Mouse (Mus musculus): ENCODE data around the gene U2af1. TPM values are rescaled to one million over a fixed set of nuclear protein-coding genes. Genes with fewer than 3 reads are reported as not detected.

U2af1 gene
- polyA plus RNA-seq, 1 experiment from 2014 or later: 242 TPM

DNA sequence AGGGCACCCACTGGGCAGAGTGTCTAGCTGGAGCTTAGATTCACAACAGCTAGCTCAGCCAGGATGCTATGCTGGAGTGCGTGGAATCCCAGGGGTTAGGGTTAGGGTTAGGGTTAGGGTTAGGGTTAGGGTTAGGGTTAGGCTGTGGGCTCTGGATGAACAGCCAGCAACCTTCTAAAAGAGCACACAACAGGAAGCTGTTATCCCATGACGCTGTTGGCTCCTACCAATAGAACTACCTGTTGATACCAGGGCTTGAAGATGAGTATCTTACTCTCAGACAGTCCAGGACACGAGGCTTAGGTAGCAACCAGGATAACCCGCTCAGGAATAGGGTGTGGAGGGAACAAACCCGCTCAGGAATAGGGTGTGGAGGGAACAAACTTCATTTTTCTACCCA lies 34.2 kb upstream of the U2af1 start:
- 42% methylated on average over 5 of the region's 5 CpGs for WGBS
- peaks cover 8% of the 10 kb centered on the region for H3K4me1 ChIP-seq (ENCODE audit: control insufficient read depth, insufficient read depth, low read length)
- no peak overlapping the region for H3K4me3 ChIP-seq (ENCODE audit: low read depth, low read length)
- H3K4me2 ChIP-seq (ENCODE audit: low read depth, severe bottlenecking): no peak overlapping the region
- H3K27me3 ChIP-seq (ENCODE audit: control insufficient read depth, insufficient read depth, low read length): no peaks in the 10 kb centered on the region
- H3K27ac ChIP-seq (replicated peaks; ENCODE audit: low read depth, low read length): no peak overlapping the region
- ATAC-seq (ENCODE audit: insufficient number of reproducible peaks, low FRiP score, low TSS enrichment, low read depth): no peak
- H3K36me3 ChIP-seq (ENCODE audit: control insufficient read depth, insufficient read depth, low read length): no peaks in the 10 kb centered on the region
- no peak overlapping the region for H3K9ac ChIP-seq (ENCODE audit: low read length)
- DNase-seq (ENCODE audit: low spot score): no peak
- no peaks in the 10 kb centered on the region for H3K9me3 ChIP-seq (ENCODE audit: control insufficient read depth, low read length)

DNA sequence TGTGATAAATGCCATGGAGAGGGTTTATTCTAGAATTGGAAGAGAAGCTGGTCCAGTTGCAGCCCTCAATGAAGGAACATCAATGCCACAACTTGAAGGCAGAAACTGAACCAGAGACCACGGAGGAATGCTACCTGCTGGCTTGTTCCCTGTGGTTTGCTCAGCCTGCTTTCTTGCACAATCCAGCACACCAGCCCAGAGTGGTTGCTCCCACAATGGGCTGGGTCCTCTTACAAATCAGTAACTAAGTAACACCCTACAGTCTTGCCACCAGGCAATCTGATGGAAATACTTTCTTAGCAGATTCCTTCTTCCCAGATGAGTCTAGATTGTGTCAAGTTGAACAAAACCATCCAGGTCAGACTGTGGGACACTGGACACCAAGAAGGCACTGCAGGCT lies 30.9 kb upstream of the U2af1 start:
- Histone ChIP-seq H3K4me2 (ENCODE audit: low read depth, severe bottlenecking) (no peak overlapping the region), H3K9me3 (ENCODE audit: control insufficient read depth, low read length) (no peaks in the 10 kb centered on the region), H3K4me1 (ENCODE audit: control insufficient read depth, insufficient read depth, low read length) (peaks cover 15% of the 10 kb centered on the region), H3K36me3 (ENCODE audit: control insufficient read depth, insufficient read depth, low read length) (no peaks in the 10 kb centered on the region), H3K9ac (ENCODE audit: low read length) (no peak overlapping the region), H3K27me3 (ENCODE audit: control insufficient read depth, insufficient read depth, low read length) (no peaks in the 10 kb centered on the region), H3K4me3 (ENCODE audit: low read depth, low read length) (no peak overlapping the region), H3K27ac (replicated peaks; ENCODE audit: low read depth, low read length) (no peak overlapping the region)
- ATAC-seq (ENCODE audit: insufficient number of reproducible peaks, low FRiP score, low TSS enrichment, low read depth) (no peak), DNase-seq (ENCODE audit: low spot score) (no peak)
- WGBS: 82% methylated on average over 1 of the region's 1 CpGs

DNA sequence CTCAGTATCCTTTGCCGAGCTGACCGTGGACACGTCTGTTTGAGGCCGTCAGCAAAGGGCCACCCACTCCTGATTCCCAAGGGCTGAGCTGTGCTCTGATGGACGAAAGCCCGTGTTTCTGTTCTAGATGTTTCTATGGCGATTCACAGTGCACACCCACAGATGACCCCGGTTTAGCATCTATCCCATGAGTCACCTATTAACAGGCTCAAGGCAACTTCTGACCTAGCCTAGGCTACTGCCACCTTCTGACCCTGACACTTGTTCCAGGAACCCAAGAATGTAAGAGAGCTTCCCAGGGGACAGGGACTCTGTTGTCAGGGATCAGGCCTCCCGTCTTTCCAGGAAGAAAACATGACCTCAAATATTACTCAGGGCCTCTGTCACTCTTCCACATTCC lies 29.4 kb upstream of the U2af1 start:
- no peak overlapping the region for H3K4me3 ChIP-seq (ENCODE audit: low read depth, low read length)

DNA sequence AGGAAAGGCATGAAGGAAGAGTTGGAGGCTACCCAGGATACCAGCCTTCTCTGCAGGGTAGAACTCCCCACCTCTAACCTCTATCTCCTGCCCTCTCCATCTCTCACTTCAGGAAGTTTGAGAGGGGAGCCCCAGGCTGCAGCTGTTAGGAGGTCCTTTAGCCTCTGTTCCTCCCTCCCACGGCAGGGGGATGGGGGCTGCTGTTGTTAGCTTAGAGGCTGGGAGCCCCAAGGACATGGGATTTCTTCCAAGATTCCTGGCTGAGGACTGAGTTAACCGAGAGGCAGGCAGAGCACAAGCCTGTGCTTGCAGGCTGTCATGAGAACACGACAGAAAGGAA lies 27.5 kb upstream of the U2af1 start:
- H3K9ac ChIP-seq (ENCODE audit: low read length): no peak overlapping the region; the same call in 1 of the 2 replicates
- 0 out of 2 replicates have a peak, but pooled peaks have one; percentile 29 for ATAC-seq (ENCODE audit: insufficient number of reproducible peaks, low FRiP score, low TSS enrichment, low read depth)
- no peaks in the 10 kb centered on the region for H3K36me3 ChIP-seq (ENCODE audit: control insufficient read depth, insufficient read depth, low read length)
- H3K4me3 ChIP-seq (ENCODE audit: low read depth, low read length): no peak overlapping the region
- WGBS: 46% methylated on average over 3 of the region's 3 CpGs
- no peaks in the 10 kb centered on the region for H3K9me3 ChIP-seq (ENCODE audit: control insufficient read depth, low read length)
- peaks cover 7% of the 10 kb centered on the region for H3K4me1 ChIP-seq (ENCODE audit: control insufficient read depth, insufficient read depth, low read length)
- H3K4me2 ChIP-seq (ENCODE audit: low read depth, severe bottlenecking): no peak overlapping the region
- DNase-seq (ENCODE audit: low spot score): peak; percentile 32
- H3K27ac ChIP-seq (replicated peaks; ENCODE audit: low read depth, low read length): no peak overlapping the region
- H3K27me3 ChIP-seq (ENCODE audit: control insufficient read depth, insufficient read depth, low read length): no peaks in the 10 kb centered on the region

More for the DNA sequence above, 29.4 kb upstream of the U2af1 start:
- Histone ChIP-seq H3K9ac (ENCODE audit: low read length) (no peak overlapping the region), H3K36me3 (ENCODE audit: control insufficient read depth, insufficient read depth, low read length) (no peaks in the 10 kb centered on the region), H3K9me3 (ENCODE audit: control insufficient read depth, low read length) (no peaks in the 10 kb centered on the region), H3K4me1 (ENCODE audit: control insufficient read depth, insufficient read depth, low read length) (peaks cover 7% of the 10 kb centered on the region), H3K27ac (replicated peaks; ENCODE audit: low read depth, low read length) (no peak overlapping the region), H3K27me3 (ENCODE audit: control insufficient read depth, insufficient read depth, low read length) (no peaks in the 10 kb centered on the region), H3K4me2 (ENCODE audit: low read depth, severe bottlenecking) (no peak overlapping the region)
- DNase-seq (ENCODE audit: low spot score) (no peak), ATAC-seq (ENCODE audit: insufficient number of reproducible peaks, low FRiP score, low TSS enrichment, low read depth) (no peak)
- WGBS: 86% methylated on average over 9 of the region's 9 CpGs

DNA sequence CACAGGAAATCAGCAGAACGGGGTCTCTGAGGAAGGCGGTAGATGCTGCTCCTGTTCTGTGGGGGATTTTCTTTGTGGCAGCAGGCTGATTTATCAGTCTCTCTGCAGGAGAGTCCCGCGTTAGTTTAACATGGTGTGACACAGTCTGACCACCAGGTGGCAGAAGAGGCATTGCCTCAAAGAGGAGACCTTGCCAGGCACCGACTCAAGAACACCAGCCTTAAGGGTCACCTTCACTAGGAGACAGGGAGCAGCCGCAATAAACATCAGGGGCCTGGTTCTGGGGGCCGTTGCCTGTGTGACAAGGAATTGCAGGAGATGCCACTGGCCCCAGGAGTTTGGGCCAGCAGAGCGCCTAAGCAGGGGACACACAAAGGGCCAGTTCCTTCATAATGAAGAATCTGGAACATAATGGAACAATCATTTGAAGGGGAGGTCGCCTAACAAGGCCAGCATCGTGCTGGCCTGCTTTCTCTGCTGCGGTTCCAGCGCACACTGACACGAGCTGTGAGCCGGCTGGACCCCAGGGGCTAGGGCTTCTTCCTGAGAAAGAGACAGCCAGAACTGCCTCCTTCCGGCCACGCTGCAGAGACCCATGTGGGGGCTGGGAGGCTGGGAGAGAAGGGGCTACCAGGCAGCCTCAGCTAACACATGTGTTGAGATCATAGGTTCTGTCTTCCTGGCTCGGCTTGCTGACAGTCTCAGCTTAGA lies 27.0 kb upstream of the U2af1 start:
- DNase-seq (ENCODE audit: low spot score) (peak; percentile 91), ATAC-seq (ENCODE audit: insufficient number of reproducible peaks, low FRiP score, low TSS enrichment, low read depth) (peak; percentile 58; the same call in 1 of the 2 replicates)
- Histone ChIP-seq H3K36me3 (ENCODE audit: control insufficient read depth, insufficient read depth, low read length) (no peaks in the 10 kb centered on the region), H3K9ac (ENCODE audit: low read length) (no peak overlapping the region; the same call in 1 of the 2 replicates), H3K9me3 (ENCODE audit: control insufficient read depth, low read length) (no peaks in the 10 kb centered on the region), H3K27me3 (ENCODE audit: control insufficient read depth, insufficient read depth, low read length) (no peaks in the 10 kb centered on the region), H3K4me3 (ENCODE audit: low read depth, low read length) (no peak overlapping the region), H3K4me1 (ENCODE audit: control insufficient read depth, insufficient read depth, low read length) (peaks cover 7% of the 10 kb centered on the region), H3K27ac (replicated peaks; ENCODE audit: low read depth, low read length) (no peak overlapping the region), H3K4me2 (ENCODE audit: low read depth, severe bottlenecking) (peak overlapping the region; percentile 10; the same call in 1 of the 2 replicates)
- 19% methylated on average over 17 of the region's 17 CpGs for WGBS

DNA sequence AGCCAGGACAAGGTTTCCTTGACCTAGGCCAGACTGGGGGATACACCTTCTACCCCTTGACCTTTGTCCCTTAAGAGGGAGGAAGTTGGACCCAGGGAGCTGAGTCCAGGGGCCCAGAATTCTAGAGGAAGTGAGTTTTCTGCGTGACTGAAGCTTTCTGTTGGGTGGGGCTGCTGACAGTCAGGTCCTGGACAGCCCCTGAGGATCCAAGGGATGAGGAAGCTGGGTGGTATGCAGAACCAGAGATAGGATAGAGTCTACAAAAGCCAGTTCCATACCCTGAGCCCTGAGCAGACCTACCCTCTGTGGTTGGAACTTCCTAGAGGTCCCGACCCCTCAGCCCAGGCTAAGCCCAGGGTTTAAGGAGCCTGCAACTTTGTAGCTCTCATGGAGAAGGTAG lies 21.8 kb upstream of the U2af1 start:
- no peaks in the 10 kb centered on the region for H3K36me3 ChIP-seq (ENCODE audit: control insufficient read depth, insufficient read depth, low read length)
- no peaks in the 10 kb centered on the region for H3K9me3 ChIP-seq (ENCODE audit: control insufficient read depth, low read length)
- 86% methylated on average over 2 of the region's 2 CpGs for WGBS
- H3K27ac ChIP-seq (replicated peaks; ENCODE audit: low read depth, low read length): no peak overlapping the region
- ATAC-seq (ENCODE audit: insufficient number of reproducible peaks, low FRiP score, low TSS enrichment, low read depth) (no peak), DNase-seq (ENCODE audit: low spot score) (no peak)
- H3K4me3 ChIP-seq (ENCODE audit: low read depth, low read length): no peak overlapping the region
- H3K4me2 ChIP-seq (ENCODE audit: low read depth, severe bottlenecking): no peak overlapping the region
- no peak overlapping the region for H3K9ac ChIP-seq (ENCODE audit: low read length)
- no peaks in the 10 kb centered on the region for H3K27me3 ChIP-seq (ENCODE audit: control insufficient read depth, insufficient read depth, low read length)
- no peaks in the 10 kb centered on the region for H3K4me1 ChIP-seq (ENCODE audit: control insufficient read depth, insufficient read depth, low read length)

DNA sequence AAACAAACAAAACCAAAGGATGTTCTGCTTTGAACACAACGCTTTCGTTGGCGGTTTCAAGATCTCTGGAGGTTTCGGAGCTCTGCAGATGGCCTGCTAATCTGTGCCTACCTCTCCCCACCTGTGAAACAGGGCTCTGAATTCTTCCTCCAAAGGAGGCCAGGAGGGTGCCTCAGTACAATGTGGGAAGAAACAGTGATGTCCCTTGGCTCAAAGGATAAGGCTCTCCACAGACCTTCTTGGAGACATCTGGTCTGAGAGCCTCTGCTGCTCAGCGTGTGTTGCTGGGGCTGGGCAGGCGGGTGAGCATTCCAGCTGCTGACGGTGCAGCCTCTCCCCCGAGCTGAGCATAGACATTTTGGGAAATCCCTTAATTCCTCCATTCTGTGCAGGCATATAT lies 18.8 kb upstream of the U2af1 start, which contains the start of gene Cryaa:
Cryaa (plus strand) TSS at position 301 of the 400 bp plus-strand sequence.
- Histone ChIP-seq H3K27ac (replicated peaks; ENCODE audit: low read depth, low read length) (no peak within 1 kb of the TSS), H3K4me3 (ENCODE audit: low read depth, low read length) (no peak within 1 kb of the TSS), H3K9ac (ENCODE audit: low read length) (no peak within 1 kb of the TSS), H3K36me3 (ENCODE audit: control insufficient read depth, insufficient read depth, low read length) (no peaks in the 10 kb centered on the region), H3K4me1 (ENCODE audit: control insufficient read depth, insufficient read depth, low read length) (no peaks in the 10 kb centered on the region), H3K4me2 (ENCODE audit: low read depth, severe bottlenecking) (no peak within 1 kb of the TSS), H3K9me3 (ENCODE audit: control insufficient read depth, low read length) (no peaks in the 10 kb centered on the region), H3K27me3 (ENCODE audit: control insufficient read depth, insufficient read depth, low read length) (no peaks in the 10 kb centered on the region)
- no peak for ATAC-seq (ENCODE audit: insufficient number of reproducible peaks, low FRiP score, low TSS enrichment, low read depth)
- 77% methylated on average over 8 of the region's 8 CpGs for WGBS
- DNase-seq (ENCODE audit: low spot score): no peak

DNA sequence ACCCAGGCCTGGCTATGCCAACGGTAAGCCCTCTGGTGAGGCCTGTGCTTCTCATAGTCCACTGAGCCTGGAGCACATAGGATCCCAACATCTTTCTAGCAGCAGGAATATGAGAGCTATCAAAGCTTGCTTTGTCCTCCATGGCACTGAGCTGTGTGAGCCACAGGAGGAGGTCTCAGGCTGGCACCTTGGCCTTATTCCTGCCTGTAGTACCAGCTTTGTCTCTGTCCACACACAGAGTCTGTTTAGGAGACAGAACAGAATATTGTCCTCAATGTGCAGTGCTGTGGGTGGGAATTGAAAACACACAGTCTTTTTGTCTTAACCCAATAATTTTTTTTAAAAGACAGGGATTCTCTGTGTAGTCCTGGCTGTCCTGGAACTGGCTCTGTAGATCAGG lies 15.7 kb upstream of the U2af1 start:
- 82% methylated on average over 1 of the region's 1 CpGs for WGBS
- no peak overlapping the region for H3K9ac ChIP-seq (ENCODE audit: low read length)
- H3K4me1 ChIP-seq (ENCODE audit: control insufficient read depth, insufficient read depth, low read length): no peaks in the 10 kb centered on the region
- ATAC-seq (ENCODE audit: insufficient number of reproducible peaks, low FRiP score, low TSS enrichment, low read depth): no peak
- no peak overlapping the region for H3K27ac ChIP-seq (replicated peaks; ENCODE audit: low read depth, low read length)
- H3K27me3 ChIP-seq (ENCODE audit: control insufficient read depth, insufficient read depth, low read length): no peaks in the 10 kb centered on the region
- no peaks in the 10 kb centered on the region for H3K36me3 ChIP-seq (ENCODE audit: control insufficient read depth, insufficient read depth, low read length)
- H3K9me3 ChIP-seq (ENCODE audit: control insufficient read depth, low read length): no peaks in the 10 kb centered on the region
- DNase-seq (ENCODE audit: low spot score): no peak
- H3K4me3 ChIP-seq (ENCODE audit: low read depth, low read length): no peak overlapping the region
- H3K4me2 ChIP-seq (ENCODE audit: low read depth, severe bottlenecking): no peak overlapping the region

DNA sequence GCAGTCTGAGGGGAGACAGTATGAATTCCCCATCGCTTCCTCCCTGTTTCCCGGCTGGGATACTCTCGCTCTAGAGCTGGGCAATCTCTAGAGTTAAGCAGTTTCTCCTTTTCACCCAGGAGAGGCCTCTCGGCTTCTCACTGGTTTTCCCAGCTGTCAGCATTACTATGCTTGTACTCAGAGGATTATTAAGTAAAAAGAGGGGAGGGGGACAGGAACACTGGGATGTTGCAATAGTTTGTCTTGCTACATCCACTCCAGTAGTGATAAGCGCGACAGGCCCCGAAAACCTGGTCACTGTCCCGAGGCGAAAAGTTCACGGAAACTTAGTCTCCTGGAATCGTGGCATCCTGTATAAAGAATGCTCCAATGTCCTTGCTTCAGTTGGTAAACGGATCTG lies 13.6 kb upstream of the U2af1 start:
- WGBS: 91% methylated on average over 12 of the region's 12 CpGs
- DNase-seq (ENCODE audit: low spot score): no peak
- no peak overlapping the region for H3K4me2 ChIP-seq (ENCODE audit: low read depth, severe bottlenecking)

More for the DNA sequence above, 13.6 kb upstream of the U2af1 start:
- Histone ChIP-seq H3K4me1 (ENCODE audit: control insufficient read depth, insufficient read depth, low read length) (no peaks in the 10 kb centered on the region), H3K9me3 (ENCODE audit: control insufficient read depth, low read length) (no peaks in the 10 kb centered on the region), H3K27ac (replicated peaks; ENCODE audit: low read depth, low read length) (no peak overlapping the region), H3K4me3 (ENCODE audit: low read depth, low read length) (no peak overlapping the region), H3K36me3 (ENCODE audit: control insufficient read depth, insufficient read depth, low read length) (no peaks in the 10 kb centered on the region), H3K27me3 (ENCODE audit: control insufficient read depth, insufficient read depth, low read length) (no peaks in the 10 kb centered on the region), H3K9ac (ENCODE audit: low read length) (no peak overlapping the region)
- ATAC-seq (ENCODE audit: insufficient number of reproducible peaks, low FRiP score, low TSS enrichment, low read depth): no peak
